9 mouse cellular contexts compared by ENCODE assay signal in the genomic region with DNA sequence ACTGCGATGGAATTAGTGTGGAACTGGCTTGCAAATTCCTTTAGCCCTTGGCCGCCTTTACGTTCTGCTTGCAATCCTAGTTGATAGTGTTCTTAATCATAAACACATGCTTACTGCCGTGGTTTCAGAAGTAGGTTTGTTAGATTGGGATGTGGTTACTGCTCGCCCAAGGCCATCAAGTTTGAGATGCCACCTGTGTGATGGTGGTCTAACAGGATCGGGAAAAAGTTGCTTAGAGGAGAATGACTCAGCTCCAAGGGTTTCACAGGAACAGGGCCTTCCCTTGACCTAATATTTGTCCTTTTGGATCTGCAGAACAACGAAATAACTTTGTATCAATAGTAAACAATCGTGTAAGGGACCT. TPM values are rescaled to one million over a fixed set of nuclear protein-coding genes. Genes with fewer than 3 reads are reported as not detected.
DNase-seq lines count a peak whose midpoint lies in the region; ATAC-seq and TF ChIP-seq lines count a peak whose summit lies in the region.
"Had no signal": no experiment of that assay in that cellular context is flagged by ENCODE, and none has a peak within 500 bp of the region (broad histone marks: within the 10 kb centered on the region; RNA-seq: fewer than 3 reads in every experiment).

No protein-coding gene starts in this region.

- peak overlapping the region; percentile 62 for H3K9ac ChIP-seq in forebrain, embryonic 12.5 days
- H3K9ac ChIP-seq in liver, embryonic 15.5 days: peak overlapping the region; percentile 74

- DNase-seq in gastrocnemius, adult 2 months: no peak
- DNase-seq in gastrocnemius, postnatal 36 days: no peak
- DNase-seq in 3T3-L1 (ENCODE audit: low read depth, low spot score): peak; percentile 53
- no peak for DNase-seq in spleen, adult 18-20 months
- no peak for DNase-seq in cerebellum, adult 11 months

- no peak for TF ChIP-seq CTCF in gastrocnemius, adult 2 months (IDR thresholded peaks at IDR 0.05)

- H3K4me1 ChIP-seq in forebrain, embryonic 12.5 days: peaks cover 23% of the 10 kb centered on the region
- H3K4me1 ChIP-seq in liver, embryonic 15.5 days (replicated peaks): peaks cover 37% of the 10 kb centered on the region

- H3K4me3 ChIP-seq in gastrocnemius, adult 2 months: peak overlapping the region; percentile 75
- peak overlapping the region; percentile 60 for H3K4me3 ChIP-seq in forebrain, embryonic 12.5 days (replicated peaks)
- H3K4me3 ChIP-seq in liver, embryonic 15.5 days (replicated peaks): peak overlapping the region; percentile 71

- WGBS in forebrain, embryonic 12.5 days: 26% methylated on average over 8 of the region's 8 CpGs
- 18% methylated on average over 8 of the region's 8 CpGs for WGBS in liver, embryonic 15.5 days (ENCODE audit: insufficient replicate concordance)

- no peaks in the 10 kb centered on the region for H3K27me3 ChIP-seq in forebrain, embryonic 12.5 days
- H3K27me3 ChIP-seq in liver, embryonic 15.5 days: no peaks in the 10 kb centered on the region

- peak overlapping the region; percentile 79 for H3K4me2 ChIP-seq in forebrain, embryonic 12.5 days
- H3K4me2 ChIP-seq in liver, embryonic 15.5 days: peak overlapping the region; percentile 93

- 0 out of 2 replicates have a peak, but pooled peaks cover 9% of the 10 kb centered on the region for H3K36me3 ChIP-seq in forebrain, embryonic 12.5 days (replicated peaks)
- H3K36me3 ChIP-seq in liver, embryonic 15.5 days (replicated peaks): no peaks in the 10 kb centered on the region; the same call in 1 of the 2 replicates

- no peaks in the 10 kb centered on the region for H3K9me3 ChIP-seq in forebrain, embryonic 12.5 days
- H3K9me3 ChIP-seq in liver, embryonic 15.5 days (replicated peaks): no peaks in the 10 kb centered on the region

- H3K27ac ChIP-seq in gastrocnemius, adult 2 months: peak overlapping the region; percentile 95
- H3K27ac ChIP-seq in forebrain, embryonic 12.5 days: no peak overlapping the region
- H3K27ac ChIP-seq in liver, embryonic 15.5 days (replicated peaks): peak overlapping the region; percentile 82; the same call in 1 of the 2 replicates

- no peak for ATAC-seq in forebrain, embryonic 12.5 days (ENCODE audit: low FRiP score)
- no peak for ATAC-seq in liver, embryonic 15.5 days (ENCODE audit: insufficient read depth)
- no peak for ATAC-seq in erythroid progenitor cell, adult 5-6 weeks (replicated peaks; ENCODE audit: low FRiP score, poor library complexity, severe bottlenecking)

- intact Hi-C loops in gastrocnemius, adult 2 months (cut with DNase I): loop anchor here (2.0 to 10.0 kb wide), 2 partner anchors 101 to 835 kb away; partner anchors contain the start of genes Oxa1l, Thtpa and Zfhx2
- intact Hi-C loops in gastrocnemius, postnatal 36 days (cut with DNase I): no loop called here

RNA-seq across cellular contexts. Expression of gene Abhd4, which starts 5.7 kb away (rescaled TPM):
- total RNA-seq in gastrocnemius, adult 2 months (2021): 10 to 100 TPM; 18.9 to 19.3 TPM
- 10 to 100 TPM; 14.7 to 20.6 TPM for total RNA-seq in gastrocnemius, postnatal 36 days (2021)
- 46.3 and 48.5 TPM in 2 replicates for polyA plus RNA-seq in forebrain, embryonic 12.5 days (2016; fragmentation: Nextera tagmentation; extraction: Ambion mirVana)
- polyA plus RNA-seq in liver, embryonic 15.5 days (2015; fragmentation: Nextera tagmentation; extraction: Ambion mirVana): 19.0 and 21.4 TPM in 2 replicates
- 33.1 and 36.4 TPM in 2 replicates for total RNA-seq in erythroid progenitor cell, adult 5-6 weeks (2015; ENCODE audit: low replicate concordance)
- total RNA-seq in erythroid progenitor cell, adult 5-6 weeks (2017; ENCODE audit: low replicate concordance): 11.3 and 24.4 TPM in 2 replicates

RNA-seq across cellular contexts. Expression of gene Dad1, which starts 5.8 kb away (rescaled TPM):
- total RNA-seq in gastrocnemius, adult 2 months (2021): 10 to 100 TPM; 68.3 to 77.9 TPM
- total RNA-seq in gastrocnemius, postnatal 36 days (2021): 10 to 100 TPM; 65.7 to 66.8 TPM
- 234 and 241 TPM in 2 replicates for polyA plus RNA-seq in forebrain, embryonic 12.5 days (2016; fragmentation: Nextera tagmentation; extraction: Ambion mirVana)
- 202 and 204 TPM in 2 replicates for polyA plus RNA-seq in liver, embryonic 15.5 days (2015; fragmentation: Nextera tagmentation; extraction: Ambion mirVana)
- total RNA-seq in erythroid progenitor cell, adult 5-6 weeks (2015; ENCODE audit: low replicate concordance): 91.2 and 103 TPM in 2 replicates
- 33.0 and 61.6 TPM in 2 replicates for total RNA-seq in erythroid progenitor cell, adult 5-6 weeks (2017; ENCODE audit: low replicate concordance)

RNA-seq across cellular contexts. Expression of gene Olfr49, which starts 25.0 kb away (rescaled TPM):
- not detected for total RNA-seq in gastrocnemius, adult 2 months (2021)
- total RNA-seq in gastrocnemius, postnatal 36 days (2021): not detected
- polyA plus RNA-seq in forebrain, embryonic 12.5 days (2016; fragmentation: Nextera tagmentation; extraction: Ambion mirVana): not detected in 2 replicates
- not detected in 2 replicates for polyA plus RNA-seq in liver, embryonic 15.5 days (2015; fragmentation: Nextera tagmentation; extraction: Ambion mirVana)
- not detected in 2 replicates for total RNA-seq in erythroid progenitor cell, adult 5-6 weeks (2015; ENCODE audit: low replicate concordance)
- total RNA-seq in erythroid progenitor cell, adult 5-6 weeks (2017; ENCODE audit: low replicate concordance): not detected in 2 replicates
- polyA plus RNA-seq: gonadal fat pad, adult 2 months had no signal
